Mouse (Mus musculus) MEL (cell line): ENCODE results near the gene Map3k12. TPM values are rescaled to one million over a fixed set of nuclear protein-coding genes. Genes with fewer than 3 reads are reported as not detected.

Experiments
- DNase-seq: peaks from one replicate; pipeline ENCODE4 v3.0.0; 2011; ENCODE audit warnings: low read depth, low spot score
- H3K27ac ChIP-seq: 2 replicates; pipeline ENCODE4 v1.5.1; 2012; ENCODE audit warnings: low read depth, mild to moderate bottlenecking, control low read depth, low read length, moderate library complexity; ENCODE audit not compliant: control insufficient read depth
- H3K27me3 ChIP-seq, 2 experiments: fragments of 150-350 bp in 1 of 2; sonication (generic) in 1 of 2; 2 replicates each; pipeline ENCODE4 v1.6.1; 2012; ENCODE audit warnings: low read length in 2 of 2, mild to moderate bottlenecking in 2 of 2, improper control_type of control experiment in 1 of 2, moderate library complexity in 1 of 2; ENCODE audit not compliant: insufficient read depth in 2 of 2, control insufficient read depth in 1 of 2
- H3K36me3 ChIP-seq, 2 experiments: 2 replicates each; pipeline ENCODE4 v1.6.1; 2012 to 2014; ENCODE audit warnings: low read length in 2 of 2, improper control_type of control experiment in 1 of 2, inconsistent platforms in 1 of 2, mild to moderate bottlenecking in 1 of 2; ENCODE audit not compliant: insufficient read depth in 2 of 2, control insufficient read depth in 1 of 2
- H3K4me1 ChIP-seq, 2 experiments: fragments of 150-350 bp in 1 of 2; sonication (generic) in 1 of 2; 2 replicates each; pipeline ENCODE4 v1.6.1; 2012; ENCODE audit warnings: low read length in 2 of 2, improper control_type of control experiment in 1 of 2, mild to moderate bottlenecking in 1 of 2; ENCODE audit not compliant: insufficient read depth in 2 of 2, control insufficient read depth in 1 of 2
- H3K4me3 ChIP-seq, 2 experiments: fragments of 150-350 bp in 1 of 2; sonication (generic) in 1 of 2; 2 replicates each; pipeline ENCODE4 v1.5.1; 2012; ENCODE audit warnings: low read depth in 2 of 2, low read length in 2 of 2, mild to moderate bottlenecking in 2 of 2, moderate library complexity in 2 of 2, control low read depth in 1 of 2, improper control_type of control experiment in 1 of 2; ENCODE audit not compliant: control insufficient read depth in 1 of 2, insufficient read depth in 1 of 2
- H3K79me2 ChIP-seq: 2 replicates; pipeline ENCODE4 v1.6.1; 2012; ENCODE audit warnings: mild to moderate bottlenecking, low read length, moderate library complexity; ENCODE audit not compliant: control insufficient read depth, poor library complexity, insufficient read depth
- H3K9ac ChIP-seq: 2 replicates; pipeline ENCODE4 v1.6.1; 2012; ENCODE audit warnings: low read depth, mild to moderate bottlenecking, control low read depth, low read length, moderate library complexity; ENCODE audit not compliant: control insufficient read depth, poor library complexity, severe bottlenecking
- H3K9me3 ChIP-seq: fragments of 150-350 bp; sonication (generic); replicated peaks from 2 replicates; pipeline ENCODE4 v1.6.1; 2012; ENCODE audit warnings: mild to moderate bottlenecking, low read length, improper control_type of control experiment, moderate library complexity; ENCODE audit not compliant: insufficient read depth
- BHLHE40 ChIP-seq: IDR thresholded peaks from 2 replicates; pipeline ENCODE4 v1.6.1; 2012; ENCODE audit warnings: low read depth, mild to moderate bottlenecking, inconsistent platforms, low read length, improper control_type of control experiment, borderline replicate concordance
- CHD1 ChIP-seq: IDR thresholded peaks from 2 replicates; pipeline ENCODE4 v1.6.1; 2012; ENCODE audit warnings: low read depth, mild to moderate bottlenecking, inconsistent platforms, low read length, improper control_type of control experiment
- E2F4 ChIP-seq: IDR thresholded peaks from 2 replicates; pipeline ENCODE4 v1.6.1; 2011; ENCODE audit warnings: low read depth, low read length, improper control_type of control experiment, borderline replicate concordance
- EP300 ChIP-seq, 2 experiments: IDR thresholded peaks; 2 replicates each; pipeline ENCODE4 v1.6.1; 2011; ENCODE audit warnings: improper control_type of control experiment in 2 of 2, low read length in 2 of 2, low read depth in 1 of 2, mild to moderate bottlenecking in 1 of 2
- ETS1 ChIP-seq: IDR thresholded peaks from 2 replicates; pipeline ENCODE4 v1.6.1; 2012; ENCODE audit warnings: low read depth, mild to moderate bottlenecking, inconsistent platforms, low read length, improper control_type of control experiment, moderate library complexity
- GABPA ChIP-seq: IDR thresholded peaks from 2 replicates; pipeline ENCODE4 v1.6.1; 2012; ENCODE audit warnings: low read depth, mild to moderate bottlenecking, inconsistent platforms, low read length, improper control_type of control experiment, moderate library complexity
- GATA1 ChIP-seq: IDR thresholded peaks from 2 replicates; pipeline ENCODE4 v1.6.1; 2011; ENCODE audit warnings: low read depth, low read length, improper control_type of control experiment
- HCFC1 ChIP-seq: IDR thresholded peaks from 2 replicates; pipeline ENCODE4 v1.6.1; 2012; ENCODE audit warnings: low read depth, mild to moderate bottlenecking, inconsistent platforms, low read length, improper control_type of control experiment, moderate library complexity
- JUND ChIP-seq: IDR thresholded peaks from 2 replicates; pipeline ENCODE4 v1.6.1; 2011; ENCODE audit warnings: low read depth, mild to moderate bottlenecking, improper control_type of control experiment, low read length
- KAT2A ChIP-seq: conservative IDR thresholded peaks from 2 replicates; pipeline ENCODE4 v1.6.1; 2012; ENCODE audit warnings: low read depth, low read length, improper control_type of control experiment, inconsistent platforms
- MAZ ChIP-seq: IDR thresholded peaks from 2 replicates; pipeline ENCODE4 v1.6.1; 2012; ENCODE audit warnings: low read depth, mild to moderate bottlenecking, inconsistent platforms, low read length, improper control_type of control experiment
- MXI1 ChIP-seq: IDR thresholded peaks from 2 replicates; pipeline ENCODE4 v1.6.1; 2011; ENCODE audit warnings: mild to moderate bottlenecking, low read depth, low read length, improper control_type of control experiment
- NELFE ChIP-seq: IDR thresholded peaks from 2 replicates; pipeline ENCODE4 v1.6.1; 2011; ENCODE audit warnings: low read depth, low read length, improper control_type of control experiment
- NRF1 ChIP-seq: IDR thresholded peaks from 2 replicates; pipeline ENCODE4 v1.6.1; 2014; ENCODE audit warnings: low read depth, mild to moderate bottlenecking, inconsistent platforms, low read length, improper control_type of control experiment, moderate library complexity; ENCODE audit not compliant: poor library complexity, insufficient read depth, severe bottlenecking
- POLR2A ChIP-seq, 2 experiments: IDR thresholded peaks; 2 replicates each; pipeline ENCODE4 v1.6.1; 2011 to 2012; ENCODE audit warnings: low read length in 2 of 2, mild to moderate bottlenecking in 2 of 2, control low read depth in 1 of 2, improper control_type of control experiment in 1 of 2, low read depth in 1 of 2, moderate library complexity in 1 of 2; ENCODE audit not compliant: control insufficient read depth in 1 of 2, insufficient read depth in 1 of 2, poor library complexity in 1 of 2
- POLR2AphosphoS5 ChIP-seq: IDR thresholded peaks from 2 replicates; pipeline ENCODE4 v1.6.1; 2012; ENCODE audit warnings: low read depth, borderline replicate concordance, mild to moderate bottlenecking, inconsistent platforms, low read length, moderate library complexity, mixed read lengths
- RAD21 ChIP-seq: IDR thresholded peaks from 2 replicates; pipeline ENCODE4 v1.6.1; 2011; ENCODE audit warnings: mild to moderate bottlenecking, low read depth, low read length, improper control_type of control experiment
- RCOR1 ChIP-seq: IDR thresholded peaks from 2 replicates; pipeline ENCODE4 v1.6.1; 2012; ENCODE audit warnings: low read depth, mild to moderate bottlenecking, inconsistent platforms, low read length, improper control_type of control experiment
- SIN3A ChIP-seq: IDR thresholded peaks from 2 replicates; pipeline ENCODE4 v1.6.1; 2012; ENCODE audit warnings: low read length, improper control_type of control experiment, inconsistent platforms
- SMC3 ChIP-seq: IDR thresholded peaks from 2 replicates; pipeline ENCODE4 v1.6.1; 2011; ENCODE audit warnings: low read depth, low read length, improper control_type of control experiment
- TBP ChIP-seq: IDR thresholded peaks from 2 replicates; pipeline ENCODE4 v1.8.0; 2011; ENCODE audit warnings: low read depth, low read length, improper control_type of control experiment
- TCF12 ChIP-seq: IDR thresholded peaks from 2 replicates; pipeline ENCODE4 v1.6.1; 2014; ENCODE audit warnings: low read depth, mild to moderate bottlenecking, inconsistent platforms, low read length, improper control_type of control experiment, moderate library complexity
- UBTF ChIP-seq: IDR thresholded peaks from 2 replicates; pipeline ENCODE4 v1.6.1; 2012; ENCODE audit warnings: low read depth, mild to moderate bottlenecking, inconsistent platforms, low read length, improper control_type of control experiment, moderate library complexity, borderline replicate concordance; ENCODE audit not compliant: insufficient read depth
- USF1 ChIP-seq: IDR thresholded peaks from 2 replicates; pipeline ENCODE4 v1.6.1; 2014; ENCODE audit warnings: low read depth, mild to moderate bottlenecking, inconsistent platforms, low read length, improper control_type of control experiment, moderate library complexity
- USF2 ChIP-seq, 2 experiments: IDR thresholded peaks; 2 replicates each; pipeline ENCODE4 v1.6.1; 2011 to 2012; ENCODE audit warnings: improper control_type of control experiment in 2 of 2, low read length in 2 of 2, borderline replicate concordance in 1 of 2, inconsistent platforms in 1 of 2, low read depth in 1 of 2, mild to moderate bottlenecking in 1 of 2; ENCODE audit not compliant: insufficient read depth in 1 of 2
- ZKSCAN1 ChIP-seq: IDR thresholded peaks from 2 replicates; pipeline ENCODE4 v1.6.1; 2012; ENCODE audit warnings: low read depth, mild to moderate bottlenecking, inconsistent platforms, low read length, improper control_type of control experiment, moderate library complexity
- ZMIZ1 ChIP-seq: IDR thresholded peaks from 2 replicates; pipeline ENCODE4 v1.6.1; 2012; ENCODE audit warnings: low read depth, mild to moderate bottlenecking, inconsistent platforms, low read length, improper control_type of control experiment, moderate library complexity
- ZNF384 ChIP-seq: IDR thresholded peaks from 2 replicates; pipeline ENCODE4 v1.6.1; 2012; ENCODE audit warnings: low read depth, mild to moderate bottlenecking, inconsistent platforms, low read length, improper control_type of control experiment
- polyA plus RNA-seq, 2 experiments: library from polyadenylated mRNA; stranded (reverse) in 1 of 2; unstranded in 1 of 2; fragments of >175 nt in 1 of 2; fragments of >200 nt in 1 of 2; gene quantifications; 2 replicates each; pipeline versions ENCODE4 v1.2.1 to v1.2.4; 2012; ENCODE audit warnings: low replicate concordance in 2 of 2, low read depth in 1 of 2; ENCODE audit not compliant: insufficient read length in 2 of 2, insufficient read depth in 1 of 2, missing spikeins in 1 of 2
- total RNA-seq: library from RNA; depleted of rRNA; stranded (reverse); fragments of 300-350 nt; gene quantifications from 2 replicates; pipeline ENCODE4 v1.2.3, GENCODE M21; 2012

Gene Map3k12
- total and polyA plus RNA-seq, 3 experiments: 1.7 to 2.8 TPM; not detected in 1

DNA sequence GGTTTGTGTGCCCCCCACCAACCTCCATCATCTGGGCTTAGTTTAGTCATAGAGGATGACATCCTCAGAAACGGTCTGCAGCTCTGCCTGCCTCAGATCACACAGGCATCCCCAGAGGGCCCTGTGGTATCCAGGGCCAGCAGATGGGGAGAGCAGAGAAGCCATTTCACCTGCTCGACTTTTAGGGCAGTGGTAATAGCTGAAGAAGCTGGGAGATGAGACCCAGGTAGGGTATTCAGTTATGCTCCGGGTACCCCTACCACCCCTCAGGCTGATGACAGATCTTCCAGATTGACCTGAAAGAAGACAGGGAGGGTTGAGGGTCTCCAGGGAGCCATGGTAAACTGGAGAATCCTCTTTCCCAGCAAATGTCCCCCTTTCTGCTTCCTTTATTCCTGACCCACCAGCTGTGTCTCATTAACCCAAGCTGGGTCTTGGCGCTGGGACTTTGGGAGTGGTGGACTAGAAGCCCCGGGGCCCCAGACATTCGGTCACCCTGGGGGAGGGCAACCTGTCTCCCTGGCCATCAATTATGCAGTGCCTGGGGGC lies 5.5 kb downstream of the Map3k12 start:
- Histone ChIP-seq H3K36me3 (peaks cover 0 to 3% of the 10 kb centered on the region in 2 experiments; a peak in 2 of 4 replicates), H3K4me1 (peaks cover 0 to 20% of the 10 kb centered on the region in 2 experiments; a peak in 2 of 4 replicates), H3K27me3 (no peaks in the 10 kb centered on the region), H3K4me3 (no peak overlapping the region), H3K27ac (no peak overlapping the region), H3K79me2 (no peaks in the 10 kb centered on the region), H3K9me3 (no peaks in the 10 kb centered on the region), H3K9ac (no peak overlapping the region)
- no peak for DNase-seq
- TF ChIP-seq NRF1 (no peak), NELFE (peak; percentile 21; the same call in 1 of the 2 replicates), SMC3 (no peak), MAZ (no peak)

GRCm38 (mm10) chr15:102510590-102511284 lies 6.1 kb downstream of the Map3k12 start:
- peak; percentile 86 for DNase-seq
- Histone ChIP-seq H3K36me3 (peaks cover 0 to 8% of the 10 kb centered on the region in 2 experiments; a peak in 2 of 4 replicates), H3K9ac (peak overlapping the region; percentile 50), H3K27ac (no peak overlapping the region), H3K9me3 (no peaks in the 10 kb centered on the region), H3K27me3 (no peaks in the 10 kb centered on the region), H3K4me3 (peak overlapping the region; percentile 48 to 57), H3K4me1 (peaks cover 5 to 19% of the 10 kb centered on the region in 2 experiments), H3K79me2 (no peaks in the 10 kb centered on the region)
- TF ChIP-seq CHD1 (no peak), ZKSCAN1 (no peak), GABPA (no peak), NRF1 (0 out of 2 replicates have a peak, but pooled peaks have one; percentile 2), ETS1 (peak; percentile 30; the same call in 1 of the 2 replicates), HCFC1 (peak; percentile 32), TCF12 (no peak), RCOR1 (no peak), GATA1 (0 out of 2 replicates have a peak, but pooled peaks have one; percentile 13), TBP (peak; percentile 42; the same call in 1 of the 2 replicates), JUND (no peak), BHLHE40 (peak; percentile 90), POLR2A (IDR thresholded peaks at IDR 0.05; ENCODE audit: control insufficient read depth in 1 of 2, insufficient read depth in 1 of 2, low read depth in 1 of 2, low read length in 2 of 2, poor library complexity in 1 of 2) (peak in 1 of 2 experiments; percentile 39; a peak in 1 of 4 replicates), USF2 (IDR thresholded peaks at IDR 0.05; ENCODE audit: borderline replicate concordance in 1 of 2, insufficient read depth in 1 of 2, low read depth in 1 of 2, low read length in 2 of 2) (peak; percentile 60 to 83), USF1 (peak; percentile 97), EP300 (IDR thresholded peaks at IDR 0.05; ENCODE audit: low read depth in 1 of 2, low read length in 2 of 2) (no peak), SIN3A (peak; percentile 79), POLR2AphosphoS5 (no peak), RAD21 (no peak), MXI1 (peak; percentile 49; the same call in 1 of the 2 replicates), E2F4 (no peak), KAT2A (no peak), ZNF384 (no peak), UBTF (no peak), SMC3 (no peak), NELFE (0 out of 2 replicates have a peak, but pooled peaks have one; percentile 22), ZMIZ1 (no peak)
